In genomic region chr10:117983271-117983670, GRCm38 (mm10) we compare ENCODE assay signal across 12 mouse cellular contexts.
DNase-seq lines count a peak whose midpoint lies in the region; ATAC-seq and TF ChIP-seq lines count a peak whose summit lies in the region.
"Had no signal": no experiment of that assay in that cellular context is flagged by ENCODE, and none has a peak within 500 bp of the region (broad histone marks: within the 10 kb centered on the region; RNA-seq: fewer than 3 reads in every experiment).

No protein-coding gene starts in this region.

- TF ChIP-seq CTCF in thymus, adult 2 months (IDR thresholded peaks at IDR 0.05; ENCODE audit: borderline replicate concordance, control insufficient read depth, extremely low read depth, insufficient read depth, low read length, poor library complexity), result no peak
- TF ChIP-seq CTCF in liver, postnatal 0 days (IDR thresholded peaks at IDR 0.05; ENCODE audit: low read depth), result no peak
- TF ChIP-seq CTCF in stomach, postnatal 0 days (IDR thresholded peaks at IDR 0.05; ENCODE audit: low read depth), result no peak

- WGBS in hindbrain, embryonic 13.5 days, result 86% methylated on average over 8 of the region's 8 CpGs
- 81% methylated on average over 8 of the region's 8 CpGs for WGBS in hindbrain, embryonic 16.5 days
- WGBS in thymus, adult 2 months, result 27% methylated on average over 8 of the region's 8 CpGs
- WGBS in liver, postnatal 0 days (ENCODE audit: insufficient replicate concordance), result 27% methylated on average over 8 of the region's 8 CpGs
- WGBS in stomach, postnatal 0 days, result 73% methylated on average over 8 of the region's 8 CpGs

- ATAC-seq in hindbrain, embryonic 13.5 days (ENCODE audit: low FRiP score), result no peak
- ATAC-seq in hindbrain, embryonic 16.5 days, result no peak
- ATAC-seq in liver, postnatal 0 days, result no peak
- no peak for ATAC-seq in stomach, postnatal 0 days (ENCODE audit: low FRiP score, low TSS enrichment)

- TF ChIP-seq POLR2A in thymus, adult 2 months (IDR thresholded peaks at IDR 0.05; ENCODE audit: control insufficient read depth, extremely low read depth, insufficient read depth, low read length, poor library complexity), result no peak

- H3K27ac ChIP-seq in hindbrain, embryonic 13.5 days, result peak overlapping the region; percentile 65; the same call in 1 of the 2 replicates
- H3K27ac ChIP-seq in hindbrain, embryonic 16.5 days (ENCODE audit: low read depth, low read length), result no peak overlapping the region
- H3K27ac ChIP-seq in thymus, adult 2 months (ENCODE audit: control insufficient read depth, insufficient read depth, low read length), result no peak overlapping the region
- peak overlapping the region; percentile 13; the same call in 1 of the 2 replicates for H3K27ac ChIP-seq in liver, postnatal 0 days (ENCODE audit: low read depth)
- 0 out of 2 replicates have a peak overlapping the region, but pooled peaks have one; percentile 13 for H3K27ac ChIP-seq in stomach, postnatal 0 days (replicated peaks)
- H3K27ac ChIP-seq: midbrain, embryonic 12.5 days had no signal

- H3K4me3 ChIP-seq in hindbrain, embryonic 13.5 days, result no peak overlapping the region
- H3K4me3 ChIP-seq in hindbrain, embryonic 16.5 days (ENCODE audit: low read length), result no peak overlapping the region
- H3K4me3 ChIP-seq in thymus, adult 2 months (ENCODE audit: control insufficient read depth, insufficient read depth, low read length), result no peak overlapping the region
- no peak overlapping the region for H3K4me3 ChIP-seq in liver, postnatal 0 days (ENCODE audit: low read depth, low read length)
- H3K4me3 ChIP-seq in stomach, postnatal 0 days (ENCODE audit: low read depth, low read length), result no peak overlapping the region
- H3K4me3 ChIP-seq: midbrain, embryonic 12.5 days had no signal

- peak; percentile 14 for DNase-seq in thymus, postnatal 0 days (ENCODE audit: low spot score)
- no peak for DNase-seq in thymus, adult 2 months
- no peak for DNase-seq in liver, postnatal 0 days
- DNase-seq in stomach, postnatal 0 days (ENCODE audit: low spot score), result no peak
- no peak for DNase-seq in embryo, embryonic 9.5 days (ENCODE audit: extremely low spot score)
- no peak for DNase-seq in thymus, postnatal 14 days
- DNase-seq: adrenal gland, postnatal 14 days; cerebellum, postnatal 25 days had no signal

- no peak for TF ChIP-seq EP300 in liver, postnatal 0 days (IDR thresholded peaks at IDR 0.05; ENCODE audit: low read depth)
- no peak for TF ChIP-seq EP300 in stomach, postnatal 0 days (optimal IDR thresholded peaks at IDR 0.05)

- no peaks in the 10 kb centered on the region for H3K36me3 ChIP-seq in hindbrain, embryonic 13.5 days
- no peaks in the 10 kb centered on the region for H3K36me3 ChIP-seq in hindbrain, embryonic 16.5 days (ENCODE audit: control insufficient read depth, insufficient read depth, low read length)
- H3K36me3 ChIP-seq in thymus, adult 2 months (ENCODE audit: control insufficient read depth, insufficient read depth, low read length), result no peaks in the 10 kb centered on the region
- no peaks in the 10 kb centered on the region for H3K36me3 ChIP-seq in liver, postnatal 0 days (replicated peaks; ENCODE audit: insufficient read depth, low read length)
- H3K36me3 ChIP-seq in stomach, postnatal 0 days (ENCODE audit: control insufficient read depth, insufficient read depth, low read length), result no peaks in the 10 kb centered on the region
- H3K36me3 ChIP-seq: G1E; midbrain, embryonic 12.5 days had no signal

- H3K4me1 ChIP-seq in hindbrain, embryonic 13.5 days (replicated peaks), result peaks cover 11% of the 10 kb centered on the region
- H3K4me1 ChIP-seq in hindbrain, embryonic 16.5 days (ENCODE audit: control insufficient read depth, insufficient read depth, low read depth, low read length), result no peaks in the 10 kb centered on the region
- H3K4me1 ChIP-seq in thymus, adult 2 months (replicated peaks; ENCODE audit: control insufficient read depth, insufficient read depth, low read length), result peaks cover 13% of the 10 kb centered on the region
- H3K4me1 ChIP-seq in liver, postnatal 0 days (ENCODE audit: insufficient read depth), result peaks cover 6% of the 10 kb centered on the region; the same call in 1 of the 2 replicates
- H3K4me1 ChIP-seq in stomach, postnatal 0 days (replicated peaks; ENCODE audit: control insufficient read depth, insufficient read depth), result no peaks in the 10 kb centered on the region
- H3K4me1 ChIP-seq: midbrain, embryonic 12.5 days had no signal

- H3K9ac ChIP-seq in hindbrain, embryonic 13.5 days, result no peak overlapping the region
- H3K9ac ChIP-seq in hindbrain, embryonic 16.5 days (ENCODE audit: low read depth, low read length), result no peak overlapping the region
- H3K9ac ChIP-seq in liver, postnatal 0 days (replicated peaks), result no peak overlapping the region
- H3K9ac ChIP-seq in stomach, postnatal 0 days (ENCODE audit: low read length), result no peak overlapping the region
- H3K9ac ChIP-seq: midbrain, embryonic 12.5 days had no signal

- H3K27me3 ChIP-seq in hindbrain, embryonic 13.5 days, result no peaks in the 10 kb centered on the region
- no peaks in the 10 kb centered on the region for H3K27me3 ChIP-seq in hindbrain, embryonic 16.5 days (replicated peaks; ENCODE audit: control insufficient read depth, insufficient read depth, low read length)
- no peaks in the 10 kb centered on the region for H3K27me3 ChIP-seq in thymus, adult 2 months (ENCODE audit: control insufficient read depth, insufficient read depth, low read length)
- H3K27me3 ChIP-seq in liver, postnatal 0 days (ENCODE audit: insufficient read depth, low read length), result no peaks in the 10 kb centered on the region
- H3K27me3 ChIP-seq in stomach, postnatal 0 days (ENCODE audit: control insufficient read depth, insufficient read depth, low read length), result no peaks in the 10 kb centered on the region
- H3K27me3 ChIP-seq: midbrain, embryonic 12.5 days had no signal

- no peak overlapping the region for H3K4me2 ChIP-seq in hindbrain, embryonic 13.5 days
- no peak overlapping the region for H3K4me2 ChIP-seq in hindbrain, embryonic 16.5 days (ENCODE audit: low read length)
- no peak overlapping the region for H3K4me2 ChIP-seq in liver, postnatal 0 days (ENCODE audit: low read depth, low read length)
- no peak overlapping the region for H3K4me2 ChIP-seq in stomach, postnatal 0 days (replicated peaks; ENCODE audit: low read depth)
- H3K4me2 ChIP-seq: midbrain, embryonic 12.5 days had no signal

- no peaks in the 10 kb centered on the region for H3K9me3 ChIP-seq in hindbrain, embryonic 13.5 days
- no peaks in the 10 kb centered on the region for H3K9me3 ChIP-seq in hindbrain, embryonic 16.5 days (ENCODE audit: control insufficient read depth, low read length)
- H3K9me3 ChIP-seq in liver, postnatal 0 days (ENCODE audit: low read length), result no peaks in the 10 kb centered on the region
- no peaks in the 10 kb centered on the region for H3K9me3 ChIP-seq in stomach, postnatal 0 days (ENCODE audit: control insufficient read depth, low read length)
- H3K9me3 ChIP-seq: midbrain, embryonic 12.5 days had no signal

Comparison
In these comparisons a context has a peak if more than half of its experiments do, and no peak if none do; other contexts are left out.
1. H3K27ac ChIP-seq: peak in hindbrain, embryonic 13.5 days (single experiment), liver, postnatal 0 days (single experiment) and stomach, postnatal 0 days (single experiment); none in hindbrain, embryonic 16.5 days (single experiment) and thymus, adult 2 months (single experiment).